Mouse (Mus musculus) lung, adult 18-20 months (tissue): ENCODE measurements around the gene Olfm3.

ENCODE experiments used
- DNase-seq, 2 experiments: peaks; one replicate each; pipeline ENCODE4 v3.0.0; 2022; ENCODE audit warnings: mixed read lengths in 2 of 2

The Olfm3 gene

DNA sequence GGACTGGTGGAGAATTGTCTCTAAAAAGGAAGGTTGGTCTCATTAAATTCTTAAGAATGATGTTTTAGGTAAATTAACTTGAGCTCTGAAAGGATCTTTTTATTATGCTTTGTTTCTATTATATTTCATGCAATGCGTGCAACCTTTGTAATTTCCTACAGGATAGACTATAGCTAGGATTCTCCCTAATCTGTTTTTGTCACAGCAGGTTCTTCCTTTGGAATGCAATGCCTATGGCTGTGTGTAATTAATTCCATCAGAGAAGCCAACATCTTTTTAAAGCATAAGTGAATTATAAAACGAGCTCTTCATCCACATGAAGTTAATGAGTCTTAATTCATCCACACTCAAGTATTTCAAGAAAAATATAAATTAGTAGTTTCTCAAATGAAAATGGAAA is 177.5 kb downstream of the Olfm3 start:
- no peak for DNase-seq

DNA sequence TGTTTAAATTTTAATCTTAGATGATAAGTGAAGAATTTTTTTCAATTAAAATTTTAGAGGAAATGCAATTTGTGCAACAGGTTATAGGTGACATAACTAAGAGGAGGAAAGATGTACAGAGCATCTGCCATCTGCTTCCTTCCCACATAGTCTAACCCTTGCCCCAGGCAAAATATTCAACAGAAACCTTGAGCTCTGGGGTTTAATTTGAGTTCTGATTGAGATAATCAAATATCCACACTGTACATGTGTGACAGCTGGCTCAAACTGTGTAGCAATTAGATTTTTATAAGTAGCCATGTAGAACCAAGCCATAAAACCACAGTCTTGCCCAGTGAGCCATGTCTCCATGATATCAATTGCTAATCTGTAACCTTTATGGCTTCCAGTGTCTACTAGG is 179.1 kb downstream of the Olfm3 start:
- no peak for DNase-seq

DNA sequence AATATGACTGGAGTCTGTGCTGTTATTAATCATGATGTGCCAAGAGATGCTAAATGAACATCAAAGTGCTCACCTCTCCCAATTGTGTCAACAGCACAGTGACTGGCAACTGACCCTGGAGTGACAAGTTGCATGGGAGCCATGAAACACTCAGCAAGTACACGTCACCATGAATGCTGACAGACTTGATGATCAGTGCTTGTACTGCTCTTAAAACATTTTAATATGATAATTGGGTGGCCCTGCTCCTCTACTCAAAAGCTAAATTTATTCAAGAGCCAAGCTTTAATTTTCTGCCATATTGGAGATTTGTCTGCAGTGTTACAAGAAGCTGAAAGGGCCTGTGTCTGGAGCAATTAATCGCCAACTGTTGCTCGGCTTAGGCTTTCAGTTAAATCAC is 184.4 kb downstream of the Olfm3 start:
- DNase-seq = no peak

DNA sequence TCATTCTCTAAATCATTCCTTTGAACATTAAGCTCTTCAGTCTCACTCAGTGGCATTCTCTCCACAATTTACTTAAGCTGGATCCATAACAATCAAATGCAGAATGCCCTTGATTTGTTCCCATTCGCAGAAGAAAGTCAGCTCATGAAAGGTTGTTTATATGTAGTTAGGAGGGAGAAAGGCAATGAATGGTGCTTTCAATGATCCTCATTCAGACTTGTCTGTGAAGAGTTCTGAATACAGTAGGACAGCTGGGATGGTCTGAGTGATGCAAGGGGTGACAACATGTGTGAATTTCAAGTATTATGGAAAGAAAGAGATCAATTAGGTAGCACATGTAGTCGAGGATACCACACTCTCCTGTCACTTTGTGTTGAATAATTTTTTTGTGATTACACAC is 186.8 kb downstream of the Olfm3 start:
- DNase-seq = no peak

DNA sequence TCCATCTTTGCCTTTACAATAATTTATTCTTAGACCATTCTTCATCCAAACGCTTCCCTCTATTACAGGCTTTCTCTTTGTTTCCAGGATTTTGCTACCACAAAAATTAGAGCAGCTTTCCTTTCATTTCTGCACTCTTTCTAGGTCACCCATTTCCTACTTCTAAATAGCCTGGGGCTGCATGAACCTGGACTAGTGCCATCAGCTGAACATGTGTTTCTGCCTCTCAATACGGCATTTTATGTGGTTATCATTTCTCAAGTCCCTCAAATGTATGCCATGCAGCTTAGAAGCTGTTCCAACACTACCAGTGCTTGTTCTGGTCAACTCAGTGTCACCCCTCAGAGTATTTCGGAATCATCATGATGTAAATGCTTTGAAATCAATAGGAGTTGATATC is 191.6 kb downstream of the Olfm3 start:
- DNase-seq = no peak

DNA sequence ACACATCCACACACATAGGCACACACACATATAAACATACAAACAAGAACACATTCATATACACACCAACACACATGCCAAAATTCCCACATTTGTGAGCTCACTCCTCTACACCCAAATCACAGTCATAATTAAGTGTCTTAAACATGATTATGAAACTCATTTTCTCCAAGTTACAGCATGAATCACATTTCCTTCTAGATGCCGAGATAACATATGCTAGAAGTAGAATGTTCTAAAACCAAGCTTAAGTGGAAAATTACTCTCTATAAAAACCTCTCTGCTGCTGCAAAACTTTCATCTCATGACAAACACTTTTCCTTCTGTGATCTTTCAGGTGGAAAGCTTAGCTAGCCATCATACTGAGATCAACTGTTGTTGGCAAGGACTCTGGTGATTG is 195.7 kb downstream of the Olfm3 start:
- DNase-seq = no peak

DNA sequence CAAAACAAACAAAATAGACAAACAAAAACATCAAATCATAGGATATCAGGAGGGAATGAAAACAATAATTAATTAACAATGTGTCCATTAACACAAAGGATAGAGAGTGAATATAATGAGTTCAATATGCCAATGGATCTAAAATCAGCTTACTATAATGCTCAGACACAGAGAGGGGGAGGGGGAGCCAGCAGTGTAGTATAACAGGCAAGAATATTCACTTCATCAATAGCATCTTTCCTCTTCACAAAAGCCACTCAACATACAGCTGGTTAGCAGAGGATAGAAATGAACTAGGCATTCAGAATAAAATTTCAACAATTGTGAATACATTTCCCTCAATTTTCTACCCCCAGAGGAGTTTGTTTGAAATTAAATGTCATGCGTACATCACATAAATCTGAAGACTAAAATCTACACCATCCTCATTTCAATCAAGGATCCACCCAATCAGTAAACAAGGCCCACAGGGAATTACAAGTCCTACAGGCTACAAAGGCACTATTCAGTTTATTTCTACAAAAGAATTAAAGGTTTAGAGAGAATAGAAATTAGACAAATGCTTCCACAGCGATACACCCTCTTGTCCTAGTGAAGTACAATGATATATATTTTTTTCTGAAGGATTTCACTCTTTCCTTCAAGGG is 200.4 kb downstream of the Olfm3 start:
- DNase-seq = no peak

DNA sequence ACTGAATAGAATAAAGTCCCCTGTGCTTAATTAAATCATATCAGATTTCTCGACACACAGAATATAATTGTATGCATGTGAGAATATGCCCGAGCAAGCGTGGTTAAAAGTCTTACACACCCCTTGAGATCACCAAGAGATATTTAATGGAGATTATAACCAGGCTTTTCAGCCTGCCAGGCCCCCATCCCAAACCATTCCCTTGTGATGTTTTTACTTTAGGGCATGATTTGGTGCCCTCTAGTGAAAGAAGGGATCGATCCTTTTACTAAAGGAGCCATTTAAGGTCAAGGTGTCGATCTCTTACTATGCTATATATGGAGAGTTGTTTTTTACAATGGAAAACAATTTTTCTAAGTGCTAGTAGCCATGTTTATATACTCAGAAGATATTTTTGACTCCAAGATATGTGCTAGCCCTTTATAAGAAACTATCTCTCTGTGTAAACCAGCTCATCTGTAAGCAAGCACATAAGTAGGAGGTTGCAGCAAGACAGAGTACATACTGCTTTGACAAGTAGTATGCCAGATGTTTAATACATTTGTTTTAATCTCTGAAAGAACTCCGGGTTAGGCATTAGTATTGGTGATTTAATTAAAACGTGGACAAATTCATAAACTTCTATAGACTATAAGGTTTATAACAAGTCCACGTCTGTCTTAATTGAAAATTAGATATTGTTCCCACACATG is 201.1 kb downstream of the Olfm3 start:
- no peak for DNase-seq

DNA sequence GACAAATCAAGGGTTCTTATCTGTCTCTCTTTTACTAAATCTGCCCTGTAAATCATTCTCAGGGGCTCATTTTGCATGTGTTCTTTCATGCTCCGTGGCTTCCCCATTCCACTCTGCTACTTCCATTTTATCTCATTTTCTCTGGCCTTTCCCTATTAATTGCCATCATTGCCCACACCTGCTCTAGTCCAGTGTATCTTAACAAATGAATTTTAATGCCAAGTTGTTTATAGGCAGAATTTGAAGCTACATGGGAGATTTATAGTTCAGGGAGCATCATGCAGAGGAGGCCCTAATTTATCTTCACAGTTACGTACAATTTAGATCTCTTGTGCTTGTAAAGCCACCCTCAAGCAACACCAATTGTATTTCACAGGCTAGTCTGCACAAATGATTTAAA is 241.8 kb downstream of the Olfm3 start:
- no peak for DNase-seq

DNA sequence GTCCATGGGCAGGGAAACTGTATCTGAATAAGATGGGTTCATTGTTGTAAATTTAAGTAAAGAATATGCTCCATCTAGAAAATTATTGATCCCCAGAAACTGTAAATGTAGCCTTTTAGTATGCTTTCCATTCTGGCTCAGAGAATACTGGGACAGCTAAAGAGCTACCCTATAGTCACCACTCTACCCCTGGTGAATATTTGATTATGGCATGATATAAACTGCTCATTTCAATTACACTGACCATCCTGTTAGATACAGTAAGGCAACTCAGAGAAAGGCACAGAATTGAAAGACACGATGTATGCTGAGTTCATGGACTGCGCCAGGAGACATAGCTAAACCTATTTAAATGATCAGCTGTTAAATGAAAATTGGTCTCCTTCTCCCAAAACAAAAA is 242.4 kb downstream of the Olfm3 start:
- no peak for DNase-seq

DNA sequence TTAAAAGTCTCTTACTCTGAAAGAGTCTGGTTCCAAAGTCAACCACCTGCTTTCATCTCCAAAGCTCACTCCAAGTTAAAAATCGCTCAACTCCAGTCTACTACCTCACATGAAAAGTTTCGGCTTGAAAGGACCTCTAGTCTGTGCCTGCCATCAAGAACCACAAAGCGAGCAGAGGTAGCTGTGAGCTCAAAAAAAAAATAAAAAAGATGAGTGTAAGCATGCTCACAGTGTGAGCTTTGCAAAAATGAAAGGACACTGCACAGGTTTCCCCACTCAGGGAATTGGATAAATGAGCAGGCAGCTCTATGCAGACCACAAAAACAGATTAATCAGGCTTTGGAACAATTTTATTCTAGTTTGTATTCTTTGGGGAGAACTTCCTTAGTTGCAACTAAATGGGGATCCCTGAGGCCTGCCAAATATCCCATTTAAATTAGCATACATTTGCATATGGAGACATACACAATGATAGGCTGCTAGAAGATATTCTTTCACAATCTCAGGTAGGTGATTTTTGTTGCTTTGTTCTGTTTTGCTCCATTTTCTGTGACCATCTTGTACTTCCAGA is 255.1 kb downstream of the Olfm3 start:
- no peak for DNase-seq

DNA sequence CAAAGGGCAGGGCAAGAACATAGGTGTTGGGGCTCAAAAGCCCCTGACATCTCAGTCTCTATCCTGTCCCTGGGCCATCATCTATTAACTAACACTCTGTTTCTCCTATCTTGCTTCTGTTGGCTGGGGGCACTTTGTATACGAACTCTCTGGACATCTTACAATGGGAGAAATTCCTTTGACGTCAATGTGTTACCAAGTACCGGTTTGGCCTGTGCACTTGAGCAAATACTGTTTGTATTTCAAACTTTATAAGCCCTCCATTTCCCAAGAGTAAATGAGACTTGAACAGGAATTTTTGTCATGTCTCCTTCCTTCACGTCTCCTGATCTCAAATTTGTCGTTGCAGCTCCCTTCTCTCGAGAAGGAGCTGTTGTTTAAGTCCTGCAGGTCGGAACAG is 270.7 kb downstream of the Olfm3 start:
- no peak for DNase-seq
